Mouse (Mus musculus): ENCODE data around the gene Mb.
A peak's percentile ranks its signal among the peaks of the same experiment; 100 is the strongest.

Gene Mb

DNA sequence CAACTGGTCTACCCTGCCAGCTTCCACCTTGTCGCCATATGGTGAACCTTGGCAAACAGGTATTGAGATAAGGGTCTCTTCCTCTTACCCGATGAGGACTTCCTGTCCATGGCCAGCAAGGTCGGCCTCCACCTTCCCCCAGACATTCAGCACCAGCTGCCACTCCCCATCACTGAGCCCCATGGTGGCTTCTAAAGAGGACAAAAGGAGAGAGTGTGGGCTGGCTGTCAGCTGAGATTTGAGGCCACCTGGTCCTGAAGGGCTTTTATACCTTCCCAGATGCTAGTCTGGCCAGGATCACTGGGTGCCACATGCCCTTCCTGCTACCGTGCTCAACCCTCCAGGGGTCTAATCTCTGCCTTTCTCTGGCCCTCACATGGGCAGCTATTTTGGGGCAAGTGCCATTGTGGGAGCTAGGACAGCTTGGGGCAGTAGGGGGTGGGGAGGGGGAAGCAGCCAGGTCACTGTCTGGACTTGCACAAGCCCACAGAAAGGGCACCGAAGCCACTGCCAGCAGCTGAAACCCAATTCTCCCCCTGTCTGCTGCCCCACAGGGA is 28.0 kb downstream of the Mb start:
- DNase-seq: no peak

DNA sequence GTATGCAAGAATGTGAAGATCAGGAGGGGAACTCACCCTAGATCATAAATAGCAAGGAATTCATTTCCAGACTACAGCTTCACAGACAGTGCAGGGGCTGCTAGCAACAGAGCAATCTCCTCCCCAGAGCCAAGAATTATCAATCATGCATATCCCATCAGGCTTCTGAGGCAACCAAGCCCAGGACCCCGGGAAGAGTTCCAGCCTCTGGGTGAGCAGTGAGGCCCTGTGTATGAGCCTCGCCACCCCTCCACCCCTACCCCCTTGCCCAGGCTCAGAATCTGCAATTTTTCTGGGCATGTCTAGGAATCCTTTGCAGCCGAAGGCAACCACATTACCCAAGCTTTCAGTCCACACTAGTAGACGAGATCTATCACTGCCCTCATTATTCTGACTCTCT is 28.6 kb downstream of the Mb start:
- DNase-seq: no peak

GRCm38 (mm10) chr15:77021056-77021455 is 29.4 kb downstream of the Mb start:
- no peak for DNase-seq

GRCm38 (mm10) chr15:77020136-77020535 is 30.3 kb downstream of the Mb start:
- DNase-seq: no peak

- DNase-seq: no peak
These were observed 30.9 kb downstream of the Mb start for GRCm38 (mm10) chr15:77019533-77019932.

GRCm38 (mm10) chr15:77018740-77019340 is 31.6 kb downstream of the Mb start:
- no peak for DNase-seq

- DNase-seq: no peak
These were observed 32.6 kb downstream of the Mb start for GRCm38 (mm10) chr15:77017897-77018296.

DNA sequence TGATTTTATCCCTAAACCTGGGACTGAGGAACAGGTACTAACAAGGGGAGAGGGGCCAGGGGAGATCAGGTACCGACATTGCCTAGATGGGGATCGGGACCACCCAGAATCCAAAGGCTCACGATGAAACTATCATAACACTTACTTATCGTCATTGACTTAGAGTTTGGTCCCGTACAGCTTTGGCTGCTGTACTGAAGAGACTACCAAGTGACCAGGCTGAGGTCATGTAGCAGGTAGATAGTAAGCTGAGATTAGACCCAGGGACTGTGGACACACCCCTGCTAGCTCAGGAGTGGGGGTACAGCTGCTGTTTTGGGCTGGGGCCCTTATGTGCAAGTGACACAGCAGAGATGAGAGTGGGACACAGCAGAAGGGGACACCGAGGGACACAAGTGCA is 34.0 kb downstream of the Mb start:
- DNase-seq: no peak

DNA sequence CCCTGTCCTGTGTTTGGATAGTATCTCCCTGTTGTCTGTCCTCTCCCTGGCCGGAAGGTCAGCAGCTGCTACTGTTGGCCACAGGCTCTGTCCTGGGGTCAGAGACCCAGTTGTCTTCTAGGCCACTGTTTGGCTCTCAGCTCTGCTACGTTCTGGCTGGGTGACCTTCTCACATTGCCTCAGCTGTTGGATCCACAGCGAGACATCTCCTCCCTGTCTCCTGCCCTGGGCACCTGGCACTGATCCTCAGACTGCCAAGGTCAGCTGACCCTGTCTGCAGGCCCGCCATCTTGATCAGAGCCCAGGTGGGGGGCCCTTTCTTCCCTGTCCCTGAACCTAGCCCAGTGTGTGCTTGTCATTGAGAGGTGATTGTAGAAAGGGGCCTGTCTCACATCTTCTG is 35.5 kb downstream of the Mb start:
- no peak for DNase-seq

- DNase-seq: no peak
These were observed 36.0 kb downstream of the Mb start for GRCm38 (mm10) chr15:77014431-77014830.

DNA sequence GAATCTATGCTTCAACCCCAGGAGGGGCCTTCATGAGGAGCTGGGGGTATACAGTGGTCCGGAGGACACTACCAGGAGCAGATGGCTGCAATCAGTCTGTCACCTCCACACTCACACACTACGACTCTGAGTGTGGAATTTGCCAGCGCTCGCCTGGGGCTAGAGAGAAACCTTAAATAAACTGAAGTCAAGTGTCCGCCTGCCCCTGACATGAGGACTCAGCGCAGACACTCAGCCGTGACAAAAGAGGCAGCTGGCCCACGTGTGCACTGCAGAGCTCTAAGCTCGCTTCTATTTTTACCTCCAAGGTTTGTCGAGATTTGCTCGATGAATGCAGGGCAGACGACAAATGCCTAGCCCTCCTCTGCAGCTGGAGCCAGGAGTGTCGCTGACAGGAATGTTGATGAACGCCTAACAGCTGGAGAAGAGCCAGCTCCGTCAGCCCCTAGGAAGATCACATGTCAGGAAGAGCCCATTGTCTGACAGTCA is 36.7 kb downstream of the Mb start:
- no peak for DNase-seq

DNA sequence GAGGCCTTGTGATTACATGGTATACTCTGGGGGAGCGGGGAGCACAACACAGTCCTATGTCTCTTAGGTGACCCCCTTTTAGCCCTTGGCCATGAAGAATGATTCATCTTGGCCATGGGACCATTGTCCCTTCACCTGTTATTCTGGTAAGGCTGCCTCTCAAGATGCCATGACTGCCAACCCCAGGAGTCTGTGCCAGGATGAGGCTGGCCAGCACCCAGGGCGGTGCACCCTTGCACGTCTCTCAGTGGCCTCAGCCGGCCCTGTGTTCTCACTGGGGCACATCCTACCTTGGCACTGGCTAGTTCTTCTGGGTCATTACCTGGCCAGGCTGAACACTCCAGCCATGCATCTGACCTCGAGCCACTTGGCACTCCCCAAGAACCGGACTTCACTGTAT is 41.6 kb downstream of the Mb start:
- DNase-seq: no peak

DNA sequence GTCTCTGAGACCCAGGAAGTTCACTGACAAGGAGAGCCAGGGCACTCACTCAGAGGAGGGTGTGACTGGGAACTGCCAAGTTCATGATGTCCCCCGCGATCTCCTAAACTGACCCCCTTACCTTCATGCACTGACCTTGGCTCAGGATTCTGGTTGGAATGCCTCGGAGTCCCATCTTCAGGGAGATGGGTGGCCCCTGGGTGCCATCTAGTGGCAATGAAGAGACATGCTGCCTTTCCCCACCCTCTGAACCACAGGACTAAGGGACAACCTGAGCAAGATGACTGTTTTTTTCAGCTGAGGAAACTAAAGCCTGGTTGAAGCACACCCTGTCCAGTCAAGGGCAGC is 46.6 kb downstream of the Mb start:
- DNase-seq: peak; percentile 43

DNA sequence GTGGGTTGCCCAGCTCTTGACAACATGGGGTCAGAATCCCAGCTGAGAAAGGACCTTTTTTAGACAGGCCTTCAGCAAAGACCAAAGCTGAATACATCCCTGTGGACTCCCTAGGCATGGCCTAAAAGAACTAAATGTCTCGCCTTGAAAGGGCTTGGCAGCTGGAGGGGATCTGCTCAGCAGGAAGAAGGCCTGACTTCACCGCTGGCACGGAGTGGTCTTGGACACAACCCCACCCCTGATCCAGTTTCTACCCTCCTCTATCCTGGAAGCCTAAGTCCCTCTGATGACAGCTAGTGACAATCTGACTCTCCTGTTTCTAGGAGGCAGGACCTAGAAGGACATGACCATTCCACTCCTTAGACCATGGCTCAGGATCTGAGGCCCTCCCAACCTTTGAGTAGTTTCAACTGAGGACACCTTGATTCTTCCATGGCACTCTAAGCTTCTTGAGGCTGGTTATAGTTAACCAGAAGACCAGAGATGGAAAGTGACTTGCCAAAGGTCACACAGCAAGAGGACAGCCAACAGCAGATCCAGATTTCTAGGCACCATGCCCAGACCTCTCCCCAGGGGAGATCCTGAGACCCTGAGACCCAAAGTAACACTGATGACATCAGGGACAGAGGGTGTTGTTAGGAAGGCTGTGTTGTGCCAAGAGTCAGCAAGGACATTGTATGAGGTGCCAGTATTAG is 47.1 kb downstream of the Mb start:
- DNase-seq: no peak

DNA sequence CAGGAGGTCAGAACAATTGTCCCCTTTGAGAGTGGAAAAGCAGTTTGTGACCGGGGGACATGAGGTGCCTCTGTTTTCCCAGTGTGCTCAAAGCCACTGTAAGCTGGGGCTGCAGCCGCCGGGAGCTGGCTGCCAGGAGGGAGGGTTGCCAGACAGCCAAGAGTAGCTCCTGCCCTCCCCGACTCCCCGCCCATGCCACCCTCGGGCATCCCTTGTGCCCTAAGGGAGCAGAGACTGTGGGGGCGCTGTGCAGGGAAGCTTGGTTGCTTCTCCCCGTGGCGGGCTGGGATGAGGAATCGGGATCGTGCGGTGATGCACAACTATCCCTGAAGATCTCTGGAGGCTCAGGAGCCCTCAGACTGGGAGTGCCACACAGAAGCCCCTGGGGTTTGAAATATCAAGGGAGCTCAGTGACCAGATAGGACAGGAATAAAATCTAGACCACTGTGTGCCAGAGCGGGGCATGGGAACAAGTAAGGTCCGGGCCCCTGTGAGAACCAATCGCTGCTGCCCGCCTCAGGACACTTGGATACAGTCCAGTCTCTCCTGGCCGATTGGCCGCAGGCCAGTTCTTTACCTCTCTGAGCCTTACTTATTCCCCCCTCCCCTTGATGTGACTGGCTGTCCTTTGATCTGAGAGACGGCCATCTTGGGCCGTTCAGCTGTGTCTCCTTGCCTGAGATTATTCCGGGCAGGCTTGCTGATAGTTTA is 51.4 kb downstream of the Mb start:
- peak; percentile 24 for DNase-seq

- no peak for DNase-seq
These were observed 52.4 kb downstream of the Mb start for GRCm38 (mm10) chr15:76998048-76998447.

- DNase-seq: peak; percentile 29
These were observed 56.1 kb downstream of the Mb start for GRCm38 (mm10) chr15:76994413-76994812.

DNA sequence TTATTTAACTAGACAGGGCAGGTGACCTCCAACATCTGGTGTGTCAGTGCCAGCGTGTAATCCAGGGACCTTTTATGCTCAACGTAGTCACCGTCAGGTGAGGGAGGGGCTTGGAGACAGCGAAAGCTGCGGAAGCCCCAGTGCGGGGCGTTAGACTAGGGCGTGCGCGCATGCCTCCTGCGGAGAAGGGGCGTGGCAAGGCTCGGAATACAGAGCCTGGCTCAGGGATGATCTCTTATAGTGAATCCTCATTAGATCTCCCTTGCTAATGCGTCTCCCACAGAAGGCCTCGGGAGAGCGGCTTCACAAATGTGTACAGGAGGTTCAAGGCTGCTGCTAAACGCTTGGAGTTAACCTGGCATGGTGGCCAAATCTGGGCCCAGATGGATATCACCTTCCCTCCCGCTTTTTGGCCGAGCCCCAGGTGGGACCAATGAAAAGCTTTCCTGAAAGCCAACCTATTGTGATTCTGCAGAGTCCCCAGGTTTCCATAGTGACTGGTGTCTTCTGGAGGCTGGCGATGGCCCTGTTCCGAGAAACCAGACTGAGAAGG is 62.9 kb downstream of the Mb start:
- peak; percentile 68 for DNase-seq

DNA sequence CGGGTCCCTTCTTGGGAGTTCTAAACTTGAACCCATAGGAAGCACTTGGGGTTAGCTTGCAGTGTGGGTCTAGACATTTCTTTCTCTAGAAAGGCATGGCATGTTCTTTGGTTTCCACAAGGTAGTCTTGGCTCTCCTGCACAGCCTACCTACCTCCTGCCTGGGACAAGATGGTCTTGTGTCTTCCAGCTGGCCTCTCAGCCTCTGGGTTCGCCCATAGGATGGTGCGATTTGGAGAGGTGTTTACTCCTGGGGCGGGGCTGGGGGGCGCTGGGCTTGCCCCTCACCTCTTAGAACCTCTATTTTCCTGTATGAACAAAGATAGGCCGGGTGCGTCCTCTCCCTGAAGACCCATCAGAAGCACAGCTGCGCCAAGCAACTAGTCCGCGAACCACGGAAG is 63.3 kb downstream of the Mb start:
- no peak for DNase-seq

GRCm38 (mm10) chr15:76982745-76983144 is 67.7 kb downstream of the Mb start:
- no peak for DNase-seq

GRCm38 (mm10) chr15:76979799-76980198 is 70.7 kb downstream of the Mb start:
- DNase-seq: no peak

- DNase-seq: no peak
These were observed 73.9 kb downstream of the Mb start for GRCm38 (mm10) chr15:76976619-76977018.

- peak; percentile 52 for DNase-seq
These were observed 76.4 kb downstream of the Mb start for GRCm38 (mm10) chr15:76973855-76974651.

Measured in right cerebral cortex, postnatal 25 days (tissue).